25 mouse cellular contexts compared by ENCODE assay signal in the genomic region with DNA sequence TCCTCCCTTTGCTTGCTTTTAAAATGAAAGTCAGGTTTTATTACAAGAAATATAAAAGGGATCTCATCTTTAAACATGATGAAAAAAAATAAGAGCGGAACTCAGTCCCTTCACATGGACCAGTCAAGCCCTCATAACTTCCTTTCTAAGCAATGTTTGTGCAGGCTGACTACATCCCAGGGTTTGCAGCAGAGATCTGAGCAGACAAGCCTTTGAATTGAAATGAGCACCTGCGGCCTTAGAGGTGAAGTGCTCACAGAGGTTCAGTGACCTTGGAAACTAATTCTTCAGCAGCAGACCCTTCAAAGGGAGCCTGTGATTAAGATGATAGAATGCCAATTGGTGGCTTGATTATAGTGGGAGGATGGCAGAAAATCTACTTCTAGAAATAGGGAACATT.
"Had no signal": no experiment of that assay in that cellular context is flagged by ENCODE, and none has a peak within 500 bp of the region (broad histone marks: within the 10 kb centered on the region; RNA-seq: fewer than 3 reads in every experiment).

No protein-coding gene starts in this region.

- H3K4me2 ChIP-seq: heart, embryonic 12.5 days; hindbrain, embryonic 12.5 days; hindbrain, embryonic 14.5 days; intestine, embryonic 15.5 days; limb, embryonic 12.5 days had no signal

- H3K9me3 ChIP-seq: heart, embryonic 10.5 days; heart, embryonic 12.5 days; hindbrain, embryonic 10.5 days; hindbrain, embryonic 12.5 days; intestine, embryonic 15.5 days; limb, embryonic 10.5 days; limb, embryonic 12.5 days had no signal

- H3K27me3 ChIP-seq: heart, embryonic 12.5 days; hindbrain, embryonic 12.5 days; intestine, embryonic 15.5 days; limb, embryonic 12.5 days had no signal

- DNase-seq: gastrocnemius, adult 2 months; gastrocnemius, postnatal 10 days; gastrocnemius, postnatal 25 days; heart, adult 18-20 months; heart, postnatal 10 days; heart, postnatal 4 days; kidney, adult 18-20 months; kidney, adult 8-10 months; kidney, postnatal 10 days; kidney, postnatal 25 days; kidney, postnatal 4 days; liver had no signal

- H3K9ac ChIP-seq: heart, embryonic 12.5 days; hindbrain, embryonic 12.5 days; hindbrain, embryonic 14.5 days; intestine, embryonic 15.5 days; limb, embryonic 12.5 days had no signal

- H3K36me3 ChIP-seq: heart, embryonic 10.5 days; heart, embryonic 12.5 days; hindbrain, embryonic 10.5 days; hindbrain, embryonic 12.5 days; intestine, embryonic 15.5 days; limb, embryonic 10.5 days; limb, embryonic 12.5 days had no signal

- H3K4me3 ChIP-seq: gastrocnemius, adult 2 months; heart, embryonic 10.5 days; heart, embryonic 12.5 days; hindbrain, embryonic 10.5 days; hindbrain, embryonic 12.5 days; intestine, embryonic 15.5 days; layer of hippocampus, adult 2 months; left cerebral cortex, adult 2 months; limb, embryonic 10.5 days; limb, embryonic 12.5 days had no signal

- H3K4me1 ChIP-seq: heart, embryonic 10.5 days; heart, embryonic 12.5 days; hindbrain, embryonic 10.5 days; hindbrain, embryonic 12.5 days; intestine, embryonic 15.5 days; limb, embryonic 10.5 days; limb, embryonic 12.5 days had no signal

- H3K27ac ChIP-seq: gastrocnemius, adult 2 months; heart, embryonic 10.5 days; hindbrain, embryonic 10.5 days; hindbrain, embryonic 12.5 days; hindbrain, embryonic 14.5 days; intestine, embryonic 15.5 days; layer of hippocampus, adult 2 months; left cerebral cortex, adult 2 months; limb, embryonic 10.5 days; limb, embryonic 12.5 days had no signal

- ATAC-seq: hindbrain, embryonic 16.5 days; inflammation-experienced regulatory T-cells, adult 6 months; intestine, embryonic 15.5 days; intestine, postnatal 0 days had no signal
